Mouse (Mus musculus): Measurements from ENCODE around the gene Ppfibp1. TPM values are rescaled to one million over a fixed set of nuclear protein-coding genes. Genes with fewer than 3 reads are reported as not detected.

The Ppfibp1 gene
- total RNA-seq, 4 experiments from 2014 or later: 80.0 to 138 (median 105) TPM

DNA sequence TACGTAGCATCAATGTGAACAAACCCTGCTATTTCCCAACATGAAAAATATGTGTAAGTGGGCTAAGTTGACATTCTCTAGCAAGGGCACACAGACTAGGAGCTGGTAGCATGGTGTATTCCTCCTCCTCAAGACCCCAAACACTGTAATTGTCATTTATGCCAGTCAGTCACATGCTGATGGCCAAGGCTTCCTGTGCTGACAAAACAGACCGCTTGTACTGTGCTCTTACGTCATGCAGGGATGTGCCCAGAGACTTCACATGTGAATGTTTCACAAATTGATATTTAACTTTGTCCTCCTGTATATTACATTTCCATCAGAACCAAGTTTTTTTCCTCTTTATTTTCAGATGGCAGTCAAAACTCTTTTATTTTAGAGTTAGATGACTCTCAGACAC is 29.1 kb downstream of the Ppfibp1 start:
- DNase-seq: no peak

DNA sequence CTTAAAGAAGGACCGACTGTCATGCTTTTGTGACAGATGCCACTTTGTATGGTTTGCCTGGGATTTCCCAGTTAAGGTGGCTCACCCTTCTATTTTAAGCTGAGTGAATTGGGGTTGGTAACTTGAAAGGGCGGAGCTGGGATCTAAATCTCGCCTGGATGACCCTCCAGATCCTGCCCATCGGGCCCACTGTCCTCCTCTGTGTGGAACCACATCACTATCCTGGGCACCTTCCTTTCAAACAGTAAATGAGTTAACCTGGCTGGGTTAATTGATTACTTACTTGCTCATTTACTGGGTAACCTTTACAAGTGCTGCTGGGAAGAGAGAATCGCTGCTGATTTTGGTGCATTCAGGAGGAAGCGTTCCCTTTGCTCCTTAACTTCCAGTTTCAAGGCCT is 30.1 kb downstream of the Ppfibp1 start:
- no peak for DNase-seq

DNA sequence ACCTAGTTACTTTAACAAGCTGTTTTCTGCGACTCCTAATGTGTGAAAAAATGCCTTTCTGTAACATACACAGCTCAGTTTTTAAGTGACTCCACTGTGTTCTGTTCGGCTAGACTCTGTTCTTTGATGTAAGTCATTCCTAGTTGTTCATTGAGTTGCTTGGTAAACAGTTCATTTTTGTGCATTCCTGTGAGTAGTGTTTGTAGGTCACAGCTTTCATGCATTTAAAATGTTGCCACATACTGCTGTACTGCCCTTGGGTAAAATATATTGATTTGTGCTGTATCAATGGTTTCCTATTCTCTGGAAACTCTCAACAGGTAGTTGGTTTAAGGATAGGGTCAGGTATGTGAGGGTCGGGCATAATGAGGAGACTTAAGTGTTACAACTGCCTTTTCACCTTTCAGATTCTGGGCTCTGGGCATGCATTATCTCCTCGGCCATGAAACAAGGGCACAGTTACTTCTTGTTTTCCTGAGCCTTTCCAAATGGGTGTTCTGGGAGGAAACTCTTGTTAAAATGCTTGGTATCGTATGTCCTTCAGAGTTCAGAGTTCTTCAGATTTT is 38.2 kb downstream of the Ppfibp1 start:
- no peak for DNase-seq

DNA sequence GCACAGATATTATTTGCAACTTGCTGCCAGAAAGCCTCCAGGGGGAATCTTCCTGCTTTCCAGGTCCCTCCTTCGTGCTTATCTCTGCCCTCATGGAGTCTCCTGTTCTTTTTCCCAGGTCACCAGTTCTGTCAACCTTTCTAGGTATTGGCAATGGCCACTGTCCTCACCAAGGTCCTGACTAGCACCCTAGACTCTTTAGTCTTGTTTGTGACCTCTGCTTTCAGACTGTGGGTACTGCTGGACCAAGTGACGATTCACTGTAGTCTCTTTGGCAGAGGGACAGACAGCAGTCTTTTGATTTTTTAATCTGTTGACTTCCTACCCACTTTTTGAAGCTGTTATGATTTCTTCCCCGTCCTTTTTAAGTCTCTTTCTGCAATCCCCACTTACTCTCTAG is 39.8 kb downstream of the Ppfibp1 start:
- no peak for DNase-seq

DNA sequence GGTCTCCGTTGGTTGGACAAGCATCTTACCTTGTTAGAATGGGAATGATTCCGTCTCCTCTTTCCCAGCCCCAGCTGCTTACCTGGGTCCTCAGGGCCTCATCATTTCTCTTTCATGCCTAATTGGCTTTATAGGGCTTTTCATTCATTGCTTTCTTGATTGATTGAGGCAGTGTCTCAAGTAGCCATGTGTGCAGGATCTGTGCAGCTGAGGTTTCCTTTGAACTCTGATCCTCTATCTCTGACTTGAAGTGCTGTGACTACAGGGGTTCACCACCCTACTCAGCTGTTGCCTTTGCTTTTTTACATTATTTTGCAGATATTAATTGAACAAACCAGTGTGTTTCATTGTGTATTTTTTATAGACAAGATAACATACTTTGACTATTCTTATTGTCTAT is 40.7 kb downstream of the Ppfibp1 start:
- DNase-seq: no peak

DNA sequence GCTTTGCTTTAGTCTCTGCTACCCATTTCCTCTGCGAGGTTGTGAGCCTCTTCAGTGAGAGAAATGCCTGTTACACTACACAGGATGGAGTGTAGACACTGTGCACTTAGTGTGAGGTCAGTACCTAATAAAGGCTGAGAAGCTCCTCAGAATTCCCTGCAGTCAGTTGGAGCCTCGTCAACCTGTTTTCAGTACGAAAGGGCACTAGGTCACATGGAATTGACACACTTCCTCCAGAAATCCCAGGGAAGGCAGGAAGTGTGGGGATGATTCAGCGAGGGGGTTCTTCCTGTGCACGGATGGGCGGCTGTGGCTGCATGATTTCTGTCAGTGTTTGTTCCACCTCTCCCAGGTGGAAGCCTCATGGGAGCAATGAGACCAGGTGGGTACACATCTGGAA is 44.8 kb downstream of the Ppfibp1 start:
- DNase-seq: peak; percentile 45

DNA sequence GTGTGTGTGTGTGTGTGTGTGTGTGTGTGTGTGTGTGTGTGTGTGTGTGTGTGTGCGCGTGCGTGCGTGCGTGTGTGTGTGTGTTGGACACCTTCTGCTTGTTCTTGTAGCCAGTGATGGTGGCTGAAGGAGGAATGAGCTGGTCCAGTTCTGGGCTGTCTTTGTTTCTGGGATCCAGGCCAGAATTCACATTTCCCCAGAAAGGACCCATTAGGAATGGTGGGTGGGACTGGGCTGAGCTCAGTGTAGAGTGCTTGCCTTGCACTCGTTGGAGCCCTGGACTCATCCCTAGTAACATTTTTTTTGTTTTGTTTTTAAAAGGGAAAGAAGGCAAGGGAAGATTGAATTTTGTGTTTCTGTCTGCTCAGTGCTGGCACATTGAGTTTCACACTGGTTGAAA is 47.7 kb downstream of the Ppfibp1 start:
- no peak for DNase-seq

DNA sequence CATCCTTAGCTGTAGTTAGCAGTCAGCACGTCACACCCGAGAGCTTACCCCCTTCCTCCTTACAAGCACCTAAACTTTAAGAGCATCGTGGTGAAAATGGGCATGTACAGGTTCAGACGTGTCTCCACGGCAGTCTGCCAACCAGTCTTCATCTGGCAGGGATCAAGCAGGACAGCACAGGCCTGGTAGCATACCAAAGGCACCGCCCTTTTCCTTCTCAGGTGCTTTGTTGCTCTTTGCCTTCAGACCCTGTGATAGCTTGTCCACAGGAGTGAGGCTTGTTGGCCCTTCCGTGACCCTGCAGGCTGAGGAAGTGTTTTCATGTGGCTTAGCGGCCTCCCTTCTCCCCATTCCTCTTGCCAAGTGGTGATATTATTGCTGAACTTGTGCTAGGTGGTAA is 50.7 kb downstream of the Ppfibp1 start:
- no peak for DNase-seq

DNA sequence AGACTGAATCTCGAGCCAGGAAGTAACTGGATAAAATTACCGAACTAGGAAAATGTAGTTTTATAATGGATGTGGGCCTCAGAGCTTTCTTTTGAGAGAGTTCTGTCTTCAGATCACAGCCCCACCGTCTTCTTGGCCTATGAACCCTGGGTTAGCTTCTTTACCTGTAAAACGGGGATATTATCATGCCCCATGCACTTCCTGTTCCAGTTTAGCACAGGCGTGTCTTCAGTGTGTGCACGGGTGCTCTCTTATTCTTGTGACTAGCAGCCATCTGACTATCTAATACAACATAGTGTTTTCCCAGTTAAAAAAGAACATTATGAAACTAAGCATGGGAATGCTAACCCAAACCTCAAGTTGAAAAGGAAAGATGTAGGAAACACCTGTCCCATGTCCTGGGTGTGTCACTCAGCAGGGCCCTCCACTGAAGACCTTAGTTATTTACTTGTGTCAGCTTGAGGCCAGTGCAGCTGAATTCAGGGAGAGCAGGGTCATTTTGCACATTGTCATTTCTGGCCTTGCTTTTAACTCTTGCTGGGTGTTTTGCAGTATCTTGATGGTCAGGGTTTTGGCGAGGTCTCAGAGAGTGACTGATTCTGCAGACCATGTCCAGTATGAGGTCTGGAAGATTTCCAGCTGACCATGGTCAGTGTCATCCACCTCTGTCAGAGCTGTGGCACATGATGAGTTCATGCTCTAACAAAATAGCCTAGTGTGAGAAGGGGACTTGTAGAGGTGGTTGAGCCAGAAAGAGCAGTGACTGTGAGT is 53.4 kb downstream of the Ppfibp1 start:
- no peak for DNase-seq

DNA sequence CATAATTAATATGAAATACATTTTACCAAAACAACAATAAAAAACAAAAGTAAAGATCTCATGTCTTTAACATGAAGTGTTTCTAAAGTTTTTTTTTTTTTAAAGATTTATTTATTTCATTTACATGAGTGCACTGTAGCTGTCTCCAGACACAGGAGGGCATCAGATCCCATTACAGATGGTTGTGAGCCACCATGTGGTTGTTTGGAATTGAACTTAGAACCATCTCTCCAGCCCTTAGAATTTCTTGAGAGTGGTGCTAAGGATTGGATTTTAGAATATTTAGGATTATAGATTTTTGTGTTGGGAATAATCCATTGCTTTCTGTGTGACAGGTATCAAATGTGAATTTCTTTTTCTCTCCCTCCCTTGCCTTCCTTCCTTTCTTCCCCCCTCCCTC is 55.7 kb downstream of the Ppfibp1 start:
- no peak for DNase-seq

DNA sequence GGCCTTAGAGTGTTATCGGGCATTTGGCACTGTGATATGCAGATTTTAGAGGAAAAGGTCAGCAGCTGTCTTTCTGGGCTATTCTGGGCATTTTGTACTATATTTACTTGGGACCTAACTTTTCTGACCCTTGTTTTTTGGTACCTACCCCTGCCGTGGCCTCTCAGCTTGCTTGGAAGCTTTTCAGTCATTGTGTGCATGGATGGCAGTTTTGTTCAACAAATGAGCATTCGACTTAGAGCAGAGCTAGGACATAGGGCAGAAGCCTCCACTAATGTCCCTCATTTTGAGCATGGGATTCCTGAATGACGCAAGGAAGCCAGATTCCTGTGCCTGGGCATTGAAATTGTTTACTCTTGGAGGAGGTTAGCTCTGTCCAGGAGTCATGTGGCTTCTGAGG is 56.5 kb downstream of the Ppfibp1 start:
- no peak for DNase-seq

DNA sequence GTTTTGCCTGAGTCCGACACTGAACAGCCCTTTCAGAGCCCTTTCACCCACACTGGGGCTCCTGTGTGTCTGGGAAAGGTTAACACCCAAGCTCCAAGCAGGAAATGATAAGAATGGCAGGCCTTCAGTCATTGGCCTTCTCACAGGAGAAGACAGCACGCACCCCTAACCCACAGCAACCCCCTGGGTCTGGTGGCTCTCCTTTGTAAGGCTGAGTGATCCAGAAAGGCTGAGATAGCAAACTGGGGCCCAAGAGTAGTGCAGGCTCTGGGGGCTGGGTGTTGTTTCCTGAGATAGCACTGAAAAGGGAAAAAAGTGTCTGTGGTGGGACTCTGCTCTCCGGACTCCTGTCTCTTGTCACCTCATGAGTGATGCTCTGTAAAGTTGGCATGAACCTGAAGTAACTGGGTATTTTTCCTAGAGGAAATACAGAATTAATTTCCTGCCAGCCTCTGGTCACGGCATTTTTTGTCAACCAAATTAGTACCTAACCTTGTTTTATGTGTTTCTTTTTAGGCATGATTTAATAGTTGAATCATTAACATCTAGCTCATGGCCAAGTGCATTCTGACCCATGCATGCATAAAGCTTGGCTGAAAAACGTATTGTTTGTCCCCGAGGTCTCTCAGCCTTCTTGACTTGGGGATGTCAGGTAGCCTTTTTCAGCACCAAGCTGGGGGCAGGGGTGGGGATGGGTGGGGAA is 58.2 kb downstream of the Ppfibp1 start:
- DNase-seq: no peak

DNA sequence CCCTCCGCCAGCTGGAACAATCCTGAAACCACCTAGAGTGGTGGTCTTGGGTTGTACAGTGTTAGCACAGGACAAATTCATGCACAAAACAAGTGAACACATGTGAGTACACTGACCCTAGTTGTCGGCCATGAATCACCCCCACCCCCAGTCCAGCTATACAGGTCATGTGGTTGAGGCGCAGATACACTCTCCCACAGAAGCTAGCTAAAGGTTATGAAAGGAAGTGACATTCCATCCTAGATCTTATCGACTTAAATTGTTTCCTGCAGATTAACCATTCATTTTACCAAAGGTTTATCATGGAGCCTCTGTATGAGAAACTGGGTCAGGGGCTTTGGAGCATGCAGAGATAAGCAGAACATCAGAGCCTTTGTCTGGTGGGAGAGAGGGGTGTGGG is 58.9 kb downstream of the Ppfibp1 start:
- DNase-seq: no peak

DNA sequence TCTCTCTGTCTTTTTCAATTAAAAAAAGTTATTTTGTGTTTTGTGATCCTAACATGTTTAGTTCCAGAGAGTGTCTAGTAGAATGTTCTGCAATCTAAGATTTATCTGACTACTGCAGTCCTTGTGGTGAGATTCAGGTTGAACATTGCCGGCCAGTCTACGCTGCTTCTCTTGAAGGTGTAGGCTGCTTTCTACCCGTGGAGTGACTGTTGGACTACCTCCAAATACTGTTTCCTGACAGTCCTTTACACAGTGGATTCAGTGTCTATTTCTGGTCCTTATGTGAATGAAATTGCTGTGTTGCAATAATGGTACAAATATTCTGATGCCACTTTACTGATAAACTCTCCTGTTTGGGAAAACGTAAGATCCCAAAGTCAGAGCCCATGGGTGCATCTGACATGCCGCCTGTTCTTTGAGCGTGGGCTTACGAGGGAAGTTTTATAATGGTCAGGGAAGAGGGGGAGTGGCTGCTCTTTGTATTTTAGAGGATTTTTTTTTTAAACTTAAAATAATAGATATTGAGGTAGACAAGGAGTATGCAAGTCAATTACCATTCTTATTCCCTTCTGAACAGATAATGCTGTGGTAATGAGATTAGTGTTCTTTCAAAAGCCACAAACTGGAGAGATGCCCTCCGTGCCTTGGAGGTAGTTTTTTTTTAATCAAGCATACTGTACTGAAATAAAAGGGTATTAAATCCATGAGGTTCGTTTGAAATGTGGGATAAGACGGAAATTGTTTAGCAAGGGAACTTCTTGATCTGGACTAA is 61.6 kb downstream of the Ppfibp1 start:
- no peak for DNase-seq

DNA sequence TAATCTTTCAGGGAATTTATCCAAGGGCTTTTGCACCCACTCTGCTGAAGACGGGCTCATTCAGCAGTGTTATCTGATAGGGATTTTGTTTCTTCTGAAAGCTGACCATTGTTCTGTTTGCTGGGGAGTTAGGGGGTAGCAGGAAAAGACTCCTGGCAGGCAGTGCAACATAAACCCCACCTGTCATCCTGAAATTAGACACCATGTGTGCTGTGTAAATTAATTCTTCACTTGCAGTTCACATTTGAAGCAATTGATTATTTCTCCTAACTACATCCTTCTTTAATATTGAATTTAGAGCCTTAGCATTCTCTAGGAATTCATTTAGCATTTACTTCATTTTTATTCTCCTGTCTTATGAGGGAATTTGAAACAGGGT is 62.2 kb downstream of the Ppfibp1 start:
- no peak for DNase-seq

DNA sequence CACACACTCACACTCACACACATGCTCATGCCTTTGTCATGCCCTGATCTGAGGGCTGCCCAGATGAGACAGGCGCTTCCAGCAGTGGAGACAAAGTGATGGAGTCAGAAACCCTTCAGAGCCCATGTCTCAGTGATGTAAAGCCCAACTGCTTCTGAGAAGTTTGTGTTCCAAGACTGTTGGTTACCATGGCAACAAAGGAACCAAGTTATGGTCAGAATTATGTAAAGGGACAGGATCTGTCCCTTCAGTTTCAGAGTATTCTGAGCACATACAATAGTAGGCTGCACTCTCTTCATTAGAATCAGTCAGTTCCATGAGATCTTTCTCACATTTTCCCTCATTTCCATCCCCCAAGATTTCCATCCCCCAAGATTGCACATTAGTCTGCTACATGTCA is 66.0 kb downstream of the Ppfibp1 start, which contains the start of gene 1700034J05Rik:
1700034J05Rik (minus strand) TSS at position 165 of the 400 bp plus-strand sequence.
- DNase-seq: no peak

DNA sequence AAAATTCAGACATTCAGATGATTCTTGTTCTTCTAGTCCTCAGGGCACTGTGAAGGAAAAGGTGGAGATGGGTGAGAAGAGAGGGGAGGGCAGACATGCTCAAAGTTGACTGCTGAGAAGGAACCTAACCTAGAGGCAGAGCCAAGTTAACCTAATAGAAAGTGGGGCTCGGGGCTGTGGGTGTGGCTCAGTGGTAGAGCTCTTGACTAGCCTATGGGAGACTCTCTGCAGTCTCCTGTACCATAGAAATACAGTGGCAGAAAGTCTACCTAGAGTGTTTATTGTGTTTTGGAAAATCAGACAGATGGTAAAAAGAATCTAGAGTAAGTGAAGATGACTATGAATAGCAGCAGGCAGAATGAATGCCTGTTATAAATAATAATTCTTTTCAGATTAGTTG is 67.2 kb downstream of the Ppfibp1 start:
- no peak for DNase-seq

DNA sequence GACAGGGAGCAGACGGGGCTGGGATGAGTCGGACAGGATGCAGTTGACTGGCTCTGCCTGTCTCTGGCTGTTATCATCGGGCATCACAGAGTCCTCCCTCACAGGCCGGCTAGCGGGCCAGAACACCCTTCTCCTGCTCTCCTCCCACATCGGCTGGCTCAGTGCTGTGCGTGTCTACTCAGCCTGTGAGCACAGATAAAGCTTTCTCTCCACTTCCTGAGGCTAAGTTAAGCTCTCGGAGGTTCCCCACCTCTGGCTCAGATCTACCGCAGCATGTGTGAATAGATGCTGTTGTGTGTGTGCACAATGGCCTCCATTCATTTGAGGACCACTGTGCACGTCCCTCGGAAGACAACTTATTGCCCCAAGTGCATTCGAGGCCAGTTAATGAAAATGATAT is 67.6 kb downstream of the Ppfibp1 start:
- DNase-seq: no peak

DNA sequence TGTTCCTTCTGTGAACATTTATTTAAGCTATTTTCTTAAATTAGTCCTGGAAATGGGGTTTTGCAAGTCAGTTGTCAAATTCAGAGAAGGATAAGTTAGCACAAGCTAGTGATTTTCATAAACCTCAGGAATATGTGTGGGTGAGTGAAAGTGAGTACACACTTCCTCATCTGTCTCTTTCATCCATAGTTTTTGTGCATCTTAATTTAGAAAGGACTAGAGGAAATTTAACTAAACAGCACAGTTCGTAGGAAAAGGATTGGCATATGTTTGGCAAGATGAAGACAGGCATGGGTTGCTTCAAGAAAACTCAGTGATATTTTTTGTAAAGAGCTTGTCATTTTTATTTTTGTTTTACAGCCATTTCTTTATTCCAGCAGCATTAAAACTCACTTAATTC is 68.7 kb downstream of the Ppfibp1 start:
- DNase-seq: no peak

DNA sequence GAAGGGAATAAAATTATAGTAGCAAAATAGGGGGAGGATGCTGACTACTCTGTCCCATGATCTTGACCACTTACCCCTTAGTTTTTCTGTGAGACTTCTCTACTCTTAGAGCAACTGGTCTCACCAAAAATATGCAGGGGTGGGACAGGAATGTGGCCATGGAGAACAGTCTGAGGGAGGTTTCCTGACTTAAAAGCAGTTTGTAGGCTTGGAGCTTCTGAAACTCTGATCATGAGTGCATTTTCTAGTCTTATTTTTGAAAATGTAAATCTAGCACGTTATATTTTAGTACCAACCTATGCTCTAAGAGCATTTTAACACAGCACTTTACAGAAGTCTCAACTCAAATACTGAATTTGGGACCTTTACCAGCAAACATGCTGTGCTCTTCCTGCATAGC is 70.4 kb downstream of the Ppfibp1 start:
- no peak for DNase-seq

DNA sequence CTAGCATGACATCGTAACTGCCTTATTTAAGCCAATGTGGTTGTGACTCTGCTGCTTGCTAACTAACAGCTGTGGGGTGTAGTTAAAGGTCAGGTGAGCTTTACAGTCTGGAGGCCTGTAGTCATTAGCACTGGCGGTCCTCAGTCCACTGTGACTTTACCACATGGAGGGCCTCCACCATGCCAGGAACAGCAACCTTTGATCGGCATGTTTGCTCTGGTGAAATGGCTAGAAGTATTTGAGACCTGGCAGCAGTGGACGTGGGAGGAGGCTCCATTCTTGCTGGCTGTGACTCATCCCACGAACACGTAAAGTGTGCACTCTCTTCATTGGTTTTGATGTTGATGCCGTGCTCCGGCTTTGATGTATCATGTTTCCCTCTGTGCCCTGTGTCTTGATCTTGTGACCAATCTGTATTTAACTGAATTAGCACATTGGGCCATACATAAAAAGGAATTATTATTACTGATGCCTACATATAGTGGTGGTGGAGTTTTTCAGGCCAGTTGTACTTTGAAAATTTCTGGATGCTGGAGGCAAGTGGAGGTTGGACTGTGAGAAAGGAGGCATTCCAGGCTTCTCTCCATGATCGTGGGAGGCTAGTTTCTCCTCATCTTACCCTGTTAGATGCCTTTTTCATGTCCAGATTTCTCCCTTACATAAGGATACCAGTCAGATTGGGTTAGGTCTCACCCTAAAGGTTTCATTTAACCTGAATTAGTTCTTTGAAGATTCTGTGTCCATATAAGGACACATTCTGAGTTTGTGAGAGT is 71.8 kb downstream of the Ppfibp1 start:
- DNase-seq: peak; percentile 20

DNA sequence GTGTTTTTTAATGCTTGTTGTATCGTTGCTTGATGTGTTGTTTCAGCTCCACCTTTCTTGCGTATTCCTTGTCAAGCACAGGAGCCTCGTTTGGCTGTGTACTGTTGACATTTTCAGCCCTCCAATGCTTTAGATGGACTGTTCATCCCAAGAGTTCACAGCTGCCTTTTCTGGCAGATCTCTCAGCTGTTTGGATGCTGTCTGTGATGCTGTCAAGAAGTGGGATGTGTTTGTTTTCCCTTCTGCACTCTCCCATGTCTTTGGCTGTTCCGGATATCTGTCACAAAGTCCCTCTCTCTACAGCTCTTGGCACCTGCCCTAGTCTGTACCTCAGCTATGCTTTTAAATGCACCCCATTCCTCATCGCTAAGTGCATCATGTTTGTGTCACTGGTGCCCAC is 72.7 kb downstream of the Ppfibp1 start:
- no peak for DNase-seq

Measured in adrenal gland, adult 8-10 months (tissue).